Mouse (Mus musculus): ENCODE measurements around the gene Pitpnm2. TPM values are rescaled to one million over a fixed set of nuclear protein-coding genes. Genes with fewer than 3 reads are reported as not detected.

Gene Pitpnm2
- polyA plus RNA-seq, 1 experiment = 5.3 TPM

DNA sequence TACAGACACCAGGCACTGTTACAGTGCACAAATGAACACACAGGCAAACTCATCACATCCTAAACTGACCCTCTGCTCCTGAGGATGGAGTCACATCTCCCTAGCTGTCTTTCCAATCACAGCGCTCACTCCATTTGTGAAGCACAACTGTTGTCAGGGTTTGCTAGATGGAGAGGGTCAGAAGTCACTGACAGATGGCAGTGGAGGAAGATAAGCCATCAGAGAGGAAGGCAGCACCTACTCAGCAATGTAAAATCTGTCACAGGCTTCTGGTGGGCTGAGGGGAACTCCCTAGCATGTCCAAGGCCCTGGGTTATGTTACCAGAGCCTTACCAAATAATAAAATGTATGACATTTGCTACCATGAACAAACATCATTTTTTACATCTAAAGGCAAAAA lies 8.5 kb upstream of the Pitpnm2 start:
- Histone ChIP-seq H3K79me2 (ENCODE audit: control insufficient read depth, insufficient read depth) (no peaks in the 10 kb centered on the region), H3K4me2 (ENCODE audit: low read depth) (no peak overlapping the region), H3K4me3 (no peak overlapping the region), H3ac (ENCODE audit: control insufficient read depth, insufficient read length) (no peak overlapping the region), H3K36me3 (ENCODE audit: control insufficient read depth, insufficient read depth) (peaks cover 10% of the 10 kb centered on the region), H3K27me3 (ENCODE audit: control insufficient read depth, insufficient read depth, insufficient read length) (no peaks in the 10 kb centered on the region)
- TF ChIP-seq SRF (IDR thresholded peaks at IDR 0.05; ENCODE audit: control insufficient read depth, insufficient read length, low read depth) (no peak), TCF12 (IDR thresholded peaks at IDR 0.05; ENCODE audit: insufficient read depth, poor library complexity, severe bottlenecking) (no peak), MYOG (IDR thresholded peaks at IDR 0.05; ENCODE audit: control insufficient read depth in 1 of 3, insufficient read depth in 1 of 3, insufficient read length in 2 of 3, low read depth in 2 of 3) (no peak), TCF3 (IDR thresholded peaks at IDR 0.05; ENCODE audit: insufficient read length, low read depth) (no peak), MYOD1 (IDR thresholded peaks at IDR 0.05; ENCODE audit: control insufficient read depth in 1 of 3, insufficient read length in 2 of 3, low read depth in 2 of 3) (no peak), POLR2AphosphoS2 (IDR thresholded peaks at IDR 0.05; ENCODE audit: insufficient read length, low read depth) (no peak), E2F4 (IDR thresholded peaks at IDR 0.05; ENCODE audit: insufficient read depth) (no peak), CEBPB (IDR thresholded peaks at IDR 0.05; ENCODE audit: insufficient read depth, poor library complexity, severe bottlenecking) (no peak), REST (IDR thresholded peaks at IDR 0.05; ENCODE audit: insufficient read depth, insufficient read length) (no peak), POLR2A (IDR thresholded peaks at IDR 0.05; ENCODE audit: insufficient read length, low read depth) (no peak), USF1 (IDR thresholded peaks at IDR 0.05; ENCODE audit: low read depth) (no peak), MAX (IDR thresholded peaks at IDR 0.05; ENCODE audit: low read depth) (no peak)

DNA sequence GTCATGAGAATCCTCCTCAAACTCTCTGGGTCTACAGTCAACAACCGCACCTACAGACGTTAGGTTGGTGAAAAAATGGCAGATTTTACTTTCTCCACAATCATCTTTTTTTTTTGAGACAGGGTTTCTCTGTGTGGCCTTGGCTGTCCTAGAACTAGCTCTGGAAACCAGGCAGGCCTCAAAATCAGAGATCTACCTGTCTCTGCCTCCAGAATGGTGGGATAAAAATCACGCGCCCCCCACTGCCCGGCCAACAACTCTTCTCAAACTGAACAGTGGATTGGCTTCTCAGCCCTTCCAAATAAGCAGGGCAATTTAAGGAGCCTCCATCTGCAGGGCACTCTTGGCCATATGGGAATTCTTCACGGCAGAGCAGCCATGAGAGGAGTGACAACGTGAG lies 5.6 kb upstream of the Pitpnm2 start:
- no peak for TF ChIP-seq TCF12 (IDR thresholded peaks at IDR 0.05; ENCODE audit: insufficient read depth, poor library complexity, severe bottlenecking)
- TF ChIP-seq SRF (IDR thresholded peaks at IDR 0.05; ENCODE audit: control insufficient read depth, insufficient read length, low read depth) = no peak
- TF ChIP-seq CEBPB (IDR thresholded peaks at IDR 0.05; ENCODE audit: insufficient read depth, poor library complexity, severe bottlenecking) = no peak
- TF ChIP-seq POLR2A (IDR thresholded peaks at IDR 0.05; ENCODE audit: insufficient read length, low read depth) = no peak
- TF ChIP-seq E2F4 (IDR thresholded peaks at IDR 0.05; ENCODE audit: insufficient read depth) = no peak
- no peak for TF ChIP-seq MYOG (IDR thresholded peaks at IDR 0.05; ENCODE audit: control insufficient read depth in 1 of 3, insufficient read depth in 1 of 3, insufficient read length in 2 of 3, low read depth in 2 of 3)
- TF ChIP-seq USF1 (IDR thresholded peaks at IDR 0.05; ENCODE audit: low read depth) = no peak
- TF ChIP-seq MAX (IDR thresholded peaks at IDR 0.05; ENCODE audit: low read depth) = no peak
- TF ChIP-seq TCF3 (IDR thresholded peaks at IDR 0.05; ENCODE audit: insufficient read length, low read depth) = no peak
- no peak for TF ChIP-seq REST (IDR thresholded peaks at IDR 0.05; ENCODE audit: insufficient read depth, insufficient read length)
- TF ChIP-seq POLR2AphosphoS2 (IDR thresholded peaks at IDR 0.05; ENCODE audit: insufficient read length, low read depth) = no peak
- TF ChIP-seq MYOD1 (IDR thresholded peaks at IDR 0.05; ENCODE audit: control insufficient read depth in 1 of 3, insufficient read length in 2 of 3, low read depth in 2 of 3) = no peak
- H3K36me3 ChIP-seq (ENCODE audit: control insufficient read depth, insufficient read depth) = peaks cover 6% of the 10 kb centered on the region

GRCm38 (mm10) chr5:124253555-124253954 lies 4.0 kb upstream of the Pitpnm2 start:
- Histone ChIP-seq H3ac (ENCODE audit: control insufficient read depth, insufficient read length) (no peak overlapping the region), H3K27me3 (ENCODE audit: control insufficient read depth, insufficient read depth, insufficient read length) (no peaks in the 10 kb centered on the region), H3K36me3 (ENCODE audit: control insufficient read depth, insufficient read depth) (no peaks in the 10 kb centered on the region)

More for the DNA sequence above, 5.6 kb upstream of the Pitpnm2 start:
- no peaks in the 10 kb centered on the region for H3K27me3 ChIP-seq (ENCODE audit: control insufficient read depth, insufficient read depth, insufficient read length)
- no peak overlapping the region for H3ac ChIP-seq (ENCODE audit: control insufficient read depth, insufficient read length)
- no peak overlapping the region for H3K4me2 ChIP-seq (ENCODE audit: low read depth)
- H3K79me2 ChIP-seq (ENCODE audit: control insufficient read depth, insufficient read depth) = no peaks in the 10 kb centered on the region
- H3K4me3 ChIP-seq = no peak overlapping the region

DNA sequence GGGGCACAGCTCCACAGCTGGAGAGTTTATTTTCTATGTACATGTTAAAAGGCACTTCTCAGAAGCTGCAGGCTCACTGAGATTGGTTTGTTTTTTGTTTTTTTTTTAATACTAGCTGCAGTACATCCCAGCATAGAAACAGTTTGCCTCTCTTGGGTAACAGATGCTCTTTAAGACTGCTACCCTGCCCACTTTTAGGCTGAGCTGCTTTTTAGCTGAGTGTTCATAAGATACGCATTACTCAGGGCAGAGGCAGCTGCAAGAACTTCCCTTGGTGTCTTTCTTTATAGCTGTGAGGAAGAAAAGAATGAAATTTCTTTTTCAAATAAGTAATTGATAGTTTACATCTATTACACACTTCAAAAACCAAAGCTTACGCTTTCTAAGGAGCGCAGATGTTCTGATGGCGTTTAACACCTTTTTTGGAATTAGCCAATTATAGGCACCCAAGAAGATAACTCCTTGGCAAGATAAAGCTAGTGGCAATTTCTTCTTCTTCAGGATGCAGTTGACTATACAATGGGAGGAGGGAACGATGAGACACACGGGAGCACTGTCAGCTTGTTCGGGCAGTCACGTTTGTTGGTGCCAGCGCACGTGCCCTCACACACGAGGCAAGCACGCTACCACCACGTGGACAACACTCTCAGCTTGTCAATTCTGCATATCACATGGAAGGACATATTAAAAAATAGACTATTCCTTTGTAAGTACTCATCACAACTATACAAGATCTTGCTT lies 3.2 kb upstream of the Pitpnm2 start:
- H3K79me2 ChIP-seq (ENCODE audit: control insufficient read depth, insufficient read depth) = no peaks in the 10 kb centered on the region
- H3K4me2 ChIP-seq (ENCODE audit: low read depth) = no peak overlapping the region
- H3K27me3 ChIP-seq (ENCODE audit: control insufficient read depth, insufficient read depth, insufficient read length) = no peaks in the 10 kb centered on the region
- no peak overlapping the region for H3ac ChIP-seq (ENCODE audit: control insufficient read depth, insufficient read length)
- H3K36me3 ChIP-seq (ENCODE audit: control insufficient read depth, insufficient read depth) = no peaks in the 10 kb centered on the region
- no peak for TF ChIP-seq TCF3 (IDR thresholded peaks at IDR 0.05; ENCODE audit: insufficient read length, low read depth)
- no peak for TF ChIP-seq USF1 (IDR thresholded peaks at IDR 0.05; ENCODE audit: low read depth)
- no peak for TF ChIP-seq TCF12 (IDR thresholded peaks at IDR 0.05; ENCODE audit: insufficient read depth, poor library complexity, severe bottlenecking)
- no peak for TF ChIP-seq MAX (IDR thresholded peaks at IDR 0.05; ENCODE audit: low read depth)
- no peak for TF ChIP-seq MYOD1 (IDR thresholded peaks at IDR 0.05; ENCODE audit: control insufficient read depth in 1 of 3, insufficient read length in 2 of 3, low read depth in 2 of 3)
- H3K4me3 ChIP-seq = no peak overlapping the region

More at GRCm38 (mm10) chr5:124253555-124253954, 4.0 kb upstream of the Pitpnm2 start:
- Histone ChIP-seq H3K4me2 (ENCODE audit: low read depth) (no peak overlapping the region), H3K79me2 (ENCODE audit: control insufficient read depth, insufficient read depth) (no peaks in the 10 kb centered on the region), H3K4me3 (no peak overlapping the region)
- no peak for TF ChIP-seq MYOD1 (IDR thresholded peaks at IDR 0.05; ENCODE audit: control insufficient read depth in 1 of 3, insufficient read length in 2 of 3, low read depth in 2 of 3)
- no peak for TF ChIP-seq CEBPB (IDR thresholded peaks at IDR 0.05; ENCODE audit: insufficient read depth, poor library complexity, severe bottlenecking)
- no peak for TF ChIP-seq POLR2A (IDR thresholded peaks at IDR 0.05; ENCODE audit: insufficient read length, low read depth)
- TF ChIP-seq TCF12 (IDR thresholded peaks at IDR 0.05; ENCODE audit: insufficient read depth, poor library complexity, severe bottlenecking) = no peak
- no peak for TF ChIP-seq E2F4 (IDR thresholded peaks at IDR 0.05; ENCODE audit: insufficient read depth)
- no peak for TF ChIP-seq MAX (IDR thresholded peaks at IDR 0.05; ENCODE audit: low read depth)
- no peak for TF ChIP-seq REST (IDR thresholded peaks at IDR 0.05; ENCODE audit: insufficient read depth, insufficient read length)
- no peak for TF ChIP-seq MYOG (IDR thresholded peaks at IDR 0.05; ENCODE audit: control insufficient read depth in 1 of 3, insufficient read depth in 1 of 3, insufficient read length in 2 of 3, low read depth in 2 of 3)
- no peak for TF ChIP-seq SRF (IDR thresholded peaks at IDR 0.05; ENCODE audit: control insufficient read depth, insufficient read length, low read depth)
